Mouse (Mus musculus) 416B (cell line): Measurements from ENCODE around the gene Olfr1441.

Experiments
- DNase-seq: peaks from one replicate; pipeline ENCODE4 v3.0.0; 2011; ENCODE audit warnings: low read depth

Olfr1441 gene

GRCm38 (mm10) chr19:12462851-12463721, 45.9 kb downstream of the Olfr1441 start:
- DNase-seq = no peak

- peak; percentile 88 for DNase-seq
Observed at GRCm38 (mm10) chr19:12463722-12464035, 46.4 kb downstream of the Olfr1441 start.

GRCm38 (mm10) chr19:12464127-12464526, 46.9 kb downstream of the Olfr1441 start:
- DNase-seq = peak; percentile 85

DNA sequence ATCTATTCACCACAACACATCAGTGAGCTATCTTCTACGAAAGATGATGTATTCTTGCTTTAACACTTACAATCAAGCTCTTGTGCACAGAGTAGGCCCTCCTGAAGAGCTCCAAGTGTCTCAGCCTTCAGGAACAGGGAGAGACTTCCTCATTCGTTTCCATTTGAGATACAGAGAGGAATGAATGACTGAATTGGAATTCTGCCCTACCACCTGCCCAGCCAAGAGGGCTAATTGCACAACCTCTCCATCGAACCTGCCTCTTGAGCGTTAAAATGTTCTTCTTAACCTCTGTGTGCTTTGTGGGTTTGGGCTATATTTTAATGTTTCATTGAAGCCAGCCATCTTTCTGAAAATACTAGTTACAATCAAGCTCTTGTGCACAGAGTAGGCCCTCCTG, 47.4 kb downstream of the Olfr1441 start:
- no peak for DNase-seq

DNA sequence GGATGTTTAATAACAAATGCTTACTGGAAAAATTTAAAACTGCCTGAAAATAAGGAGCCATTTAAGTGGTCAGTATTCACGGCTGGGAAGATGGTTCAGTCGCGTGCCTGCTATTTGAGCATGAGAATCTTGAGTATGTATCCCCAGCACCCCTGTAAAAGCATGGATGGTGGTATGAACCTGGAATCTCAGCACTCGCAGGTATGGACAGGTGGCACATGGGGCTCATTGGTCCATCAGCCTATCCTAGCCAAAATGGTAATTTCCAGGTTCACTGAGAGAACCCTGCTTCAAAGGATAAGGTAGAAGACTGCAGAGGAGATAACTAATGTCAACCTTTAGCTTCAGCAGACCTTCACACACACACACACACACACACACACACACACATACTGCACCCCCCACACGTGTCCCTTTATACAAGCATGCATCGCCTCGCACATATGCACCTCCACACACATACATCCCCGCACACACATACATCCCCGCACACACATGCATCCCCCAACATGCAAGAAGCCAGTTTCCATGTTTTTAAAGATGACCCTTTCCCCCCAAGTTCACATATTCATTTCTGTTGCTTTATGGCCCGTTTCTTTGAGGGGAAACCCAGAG, 48.4 kb downstream of the Olfr1441 start:
- DNase-seq = no peak

DNA sequence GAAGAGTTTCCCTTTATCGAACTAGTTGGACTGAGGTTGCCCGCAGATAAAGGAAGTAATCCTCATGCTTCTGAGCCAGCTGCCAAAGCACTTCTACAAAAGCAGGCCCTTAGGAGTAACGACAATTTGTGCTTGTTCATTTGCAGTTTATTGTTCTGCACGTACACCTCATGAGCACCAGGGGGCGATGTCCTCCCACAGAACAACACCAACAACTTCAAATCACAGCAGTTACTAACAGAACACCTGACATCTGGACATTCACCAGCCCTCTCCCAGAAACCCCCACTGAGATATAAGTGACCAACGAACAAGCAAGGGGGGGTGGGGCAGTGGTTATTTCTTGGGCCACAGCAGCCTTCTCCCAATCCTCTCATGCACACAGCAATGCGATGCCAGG, 49.0 kb downstream of the Olfr1441 start:
- DNase-seq = peak; percentile 83

DNA sequence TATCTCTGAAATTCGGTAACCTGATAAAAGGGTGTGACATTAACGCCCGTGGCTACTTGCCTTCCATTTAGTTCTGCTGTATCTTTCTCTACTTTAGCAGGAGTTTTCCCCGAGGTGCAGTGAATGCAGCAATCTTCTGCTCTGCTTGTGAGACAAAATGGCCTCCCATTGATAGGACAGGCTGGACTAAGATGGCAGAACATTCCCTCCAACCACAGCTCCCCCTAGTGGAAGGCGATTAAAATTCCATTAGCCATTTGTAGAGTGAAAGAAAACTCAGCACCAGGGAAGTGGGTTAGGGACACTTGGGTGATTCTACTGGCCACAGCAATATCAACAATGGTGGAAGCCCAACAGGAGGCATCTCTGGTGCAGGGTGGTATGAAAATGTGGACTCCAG, 50.2 kb downstream of the Olfr1441 start:
- peak; percentile 77 for DNase-seq

DNA sequence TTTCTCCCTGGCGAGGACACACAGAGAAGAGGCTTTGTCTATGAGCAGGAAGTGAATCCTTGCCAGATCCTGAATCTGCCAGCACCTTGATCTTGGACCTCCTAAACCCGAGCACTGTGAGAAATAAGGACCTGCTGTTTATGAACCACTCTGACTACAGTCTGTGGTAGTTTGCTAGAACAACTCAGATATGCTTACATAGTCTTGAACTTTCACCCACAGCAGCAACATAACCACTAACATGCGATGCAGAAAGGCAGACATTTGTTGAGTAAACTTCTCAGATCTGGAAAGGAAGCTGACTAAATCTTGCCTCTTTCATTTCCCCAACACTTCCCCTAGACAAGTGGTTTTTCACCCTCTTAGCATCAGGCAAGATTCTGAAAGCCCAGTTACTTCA, 54.6 kb downstream of the Olfr1441 start:
- DNase-seq = peak; percentile 68

DNA sequence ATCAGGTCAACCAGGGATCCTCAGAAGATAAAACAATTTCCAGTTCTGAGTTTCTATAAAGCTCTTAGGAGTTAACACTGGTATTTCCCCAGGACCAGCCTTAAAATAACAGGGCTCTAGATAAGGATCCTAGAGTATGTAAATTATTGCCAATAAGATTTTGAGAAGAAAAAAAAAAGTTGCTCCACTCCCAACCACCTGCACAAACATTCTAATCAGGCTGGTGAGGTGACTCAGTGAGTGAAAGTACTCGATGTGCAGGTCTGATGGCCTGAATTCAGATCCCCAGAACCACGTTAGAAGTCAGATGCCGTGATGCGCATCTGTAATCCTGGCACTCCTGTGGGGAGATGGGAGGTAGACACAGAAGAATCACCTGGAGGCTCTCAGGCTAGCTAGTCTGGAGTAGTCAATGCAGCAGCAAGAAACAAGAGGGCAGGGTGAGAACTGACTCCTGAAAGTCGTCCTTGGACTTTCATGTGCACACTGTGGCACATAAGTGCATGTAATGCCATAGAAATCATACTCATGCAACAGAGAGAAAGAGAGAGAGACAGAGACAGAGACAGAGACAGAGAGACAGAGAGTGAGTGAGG, 55.2 kb downstream of the Olfr1441 start:
- peak; percentile 13 for DNase-seq
